Mouse (Mus musculus) neural tube, embryonic 15.5 days (tissue): Measurements from ENCODE around the gene H6pd. TPM values are rescaled to one million over a fixed set of nuclear protein-coding genes. Genes with fewer than 3 reads are reported as not detected.

Source experiments
- ATAC-seq: fragments of 200-750 bp; cut with Nextera tagmentation; 2 replicates; pipeline ENCODE4 v1.8.0; 2017; ENCODE audit warnings: mild to moderate bottlenecking, moderate TSS enrichment, moderate library complexity; ENCODE audit not compliant: low FRiP score
- H3K27ac ChIP-seq: fragments of 300-500 bp; sonication (generic); replicated peaks from 2 replicates; pipeline ENCODE4 v1.5.1; 2015; ENCODE audit warnings: mild to moderate bottlenecking, inconsistent platforms
- H3K27me3 ChIP-seq: fragments of 300-500 bp; sonication (generic); replicated peaks from 2 replicates; pipeline ENCODE4 v1.6.1; 2015; ENCODE audit warnings: inconsistent platforms
- H3K36me3 ChIP-seq: fragments of 300-500 bp; sonication (generic); 2 replicates; pipeline ENCODE4 v1.6.1; 2015; ENCODE audit warnings: inconsistent platforms
- H3K4me1 ChIP-seq: fragments of 300-500 bp; sonication (generic); 2 replicates; pipeline ENCODE4 v1.6.1; 2015; ENCODE audit warnings: inconsistent platforms
- H3K4me2 ChIP-seq: fragments of 300-500 bp; sonication (generic); 2 replicates; pipeline ENCODE4 v1.6.1; 2015; ENCODE audit warnings: inconsistent platforms, mild to moderate bottlenecking, moderate library complexity
- H3K4me3 ChIP-seq: fragments of 300-500 bp; sonication (generic); replicated peaks from 2 replicates; pipeline ENCODE4 v1.5.1; 2015; ENCODE audit warnings: mild to moderate bottlenecking, inconsistent platforms
- H3K9ac ChIP-seq: fragments of 300-500 bp; sonication (generic); replicated peaks from 2 replicates; pipeline ENCODE4 v1.6.1; 2015; ENCODE audit warnings: mild to moderate bottlenecking, inconsistent platforms
- H3K9me3 ChIP-seq: fragments of 300-500 bp; sonication (generic); replicated peaks from 2 replicates; pipeline ENCODE4 v1.6.1; 2016; ENCODE audit warnings: inconsistent platforms
- WGBS: fragments of 180-500 bp; shearing (Covaris S2); methylation state at CpG from one replicate; pipeline ENCODE4 v1.1.7; 2015; ENCODE audit warnings: mixed read lengths; 5-methylcytosine and 5-hydroxymethylcytosine counted together
- polyA plus RNA-seq: library from polyadenylated mRNA; unstranded; fragments of >200 nt; fragmentation: Nextera tagmentation; extraction: Ambion mirVana; gene quantifications from 2 replicates; pipeline ENCODE4 v1.2.1, GENCODE M21; 2015

H6pd gene
- polyA plus RNA-seq, 1 experiment from 2014 or later, result 3.3 TPM

DNA sequence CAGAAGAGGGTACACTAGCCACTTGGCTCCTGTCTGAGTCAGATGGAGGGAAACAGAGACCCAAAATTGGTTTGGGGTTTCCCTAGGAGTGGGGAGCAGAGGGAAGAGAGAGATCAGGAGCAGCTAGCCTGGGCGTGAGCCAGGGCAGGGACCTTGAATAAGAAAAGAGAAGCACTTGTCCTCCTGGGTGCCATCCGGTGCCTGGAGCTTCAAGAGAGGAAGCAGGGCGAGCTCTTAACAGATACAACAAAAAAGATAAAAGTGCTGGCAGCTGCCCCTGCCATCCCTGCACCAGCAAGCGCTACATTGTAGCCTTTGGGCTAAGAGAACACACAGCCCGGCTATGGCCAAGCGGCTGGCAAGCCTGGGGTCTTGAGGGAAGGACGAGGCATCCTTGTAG lies 6.6 kb upstream of the H6pd start:
- Histone ChIP-seq H3K4me2 (no peak overlapping the region), H3K27ac (no peak overlapping the region), H3K4me1 (no peaks in the 10 kb centered on the region), H3K36me3 (no peaks in the 10 kb centered on the region), H3K4me3 (no peak overlapping the region), H3K27me3 (no peaks in the 10 kb centered on the region; the same call in 1 of the 2 replicates), H3K9me3 (no peaks in the 10 kb centered on the region), H3K9ac (no peak overlapping the region)
- ATAC-seq, result no peak
- 69% methylated on average over 7 of the region's 7 CpGs for WGBS

GRCm38 (mm10) chr4:150014378-150015091 lies 5.7 kb upstream of the H6pd start:
- 88% methylated on average over 4 of the region's 4 CpGs for WGBS
- no peak for ATAC-seq
- H3K4me2 ChIP-seq, result no peak overlapping the region
- no peaks in the 10 kb centered on the region for H3K36me3 ChIP-seq
- no peak overlapping the region for H3K9ac ChIP-seq
- no peak overlapping the region for H3K27ac ChIP-seq
- no peaks in the 10 kb centered on the region for H3K4me1 ChIP-seq
- H3K27me3 ChIP-seq, result no peaks in the 10 kb centered on the region; the same call in 1 of the 2 replicates
- no peaks in the 10 kb centered on the region for H3K9me3 ChIP-seq
- H3K4me3 ChIP-seq, result no peak overlapping the region

- ATAC-seq, result no peak
- H3K27me3 ChIP-seq, result no peaks in the 10 kb centered on the region; the same call in 1 of the 2 replicates
- WGBS, result 89% methylated on average over 5 of the region's 5 CpGs
- no peak overlapping the region for H3K4me2 ChIP-seq
- no peak overlapping the region for H3K9ac ChIP-seq
- H3K27ac ChIP-seq, result no peak overlapping the region
- H3K36me3 ChIP-seq, result no peaks in the 10 kb centered on the region
- no peak overlapping the region for H3K4me3 ChIP-seq
- no peaks in the 10 kb centered on the region for H3K9me3 ChIP-seq
- H3K4me1 ChIP-seq, result peaks cover 6% of the 10 kb centered on the region
These were observed 5.0 kb upstream of the H6pd start for GRCm38 (mm10) chr4:150013805-150014204.

DNA sequence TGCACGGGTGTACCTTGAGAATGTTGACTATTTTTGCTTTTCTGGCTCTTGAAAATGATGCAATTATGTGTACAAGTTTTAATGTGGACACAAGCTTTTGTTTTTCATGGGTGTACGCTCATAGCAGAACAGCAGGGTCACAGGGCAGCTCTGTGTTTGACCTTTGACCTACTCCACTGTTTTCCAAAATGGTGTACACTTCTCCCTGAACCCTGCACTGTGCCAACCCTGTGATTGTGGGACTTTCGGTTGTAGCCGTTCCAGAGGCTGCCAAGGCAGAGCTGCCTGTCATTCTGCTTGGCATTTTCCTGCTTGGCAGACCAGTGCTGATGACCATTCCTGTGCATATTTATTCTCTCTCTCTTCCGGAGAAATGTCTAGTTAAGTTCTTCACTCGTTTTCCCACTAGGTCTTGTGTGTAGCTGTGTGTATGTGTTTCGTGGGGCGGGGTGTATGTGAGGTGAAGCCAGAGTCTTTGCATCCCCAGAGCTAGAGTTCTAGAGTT lies 4.4 kb upstream of the H6pd start:
- ATAC-seq, result no peak
- Histone ChIP-seq H3K9me3 (no peaks in the 10 kb centered on the region), H3K4me2 (no peak overlapping the region), H3K27me3 (no peaks in the 10 kb centered on the region; the same call in 1 of the 2 replicates), H3K4me3 (no peak overlapping the region), H3K36me3 (no peaks in the 10 kb centered on the region), H3K27ac (no peak overlapping the region), H3K9ac (no peak overlapping the region), H3K4me1 (peaks cover 6% of the 10 kb centered on the region)
- 92% methylated on average over 8 of the region's 8 CpGs for WGBS

DNA sequence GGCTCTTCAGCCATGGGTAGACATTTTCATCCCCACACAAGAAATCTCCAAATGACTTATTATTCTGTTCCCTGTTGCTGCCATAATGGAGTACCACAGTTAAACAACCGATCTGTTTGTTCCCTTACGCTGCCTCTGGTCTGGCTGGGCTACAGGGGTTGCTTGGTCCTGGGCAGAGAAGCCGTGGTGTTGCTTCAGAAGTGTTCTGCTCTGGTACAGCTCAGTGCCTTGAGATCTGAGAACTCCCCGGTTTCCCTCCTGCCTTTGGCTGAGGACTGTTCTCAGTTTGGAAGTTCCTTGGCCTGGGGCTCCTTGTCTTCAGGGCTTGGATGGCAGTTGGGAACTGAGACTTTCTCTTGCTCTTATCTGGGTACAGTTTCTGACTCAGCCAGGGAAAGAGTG lies 3.5 kb upstream of the H6pd start:
- Histone ChIP-seq H3K36me3 (no peaks in the 10 kb centered on the region), H3K9me3 (no peaks in the 10 kb centered on the region), H3K4me3 (no peak overlapping the region), H3K4me2 (no peak overlapping the region), H3K27me3 (no peaks in the 10 kb centered on the region; the same call in 1 of the 2 replicates), H3K4me1 (peaks cover 16% of the 10 kb centered on the region), H3K27ac (no peak overlapping the region), H3K9ac (no peak overlapping the region)
- WGBS, result 80% methylated on average over 4 of the region's 4 CpGs
- no peak for ATAC-seq

- Histone ChIP-seq H3K9ac (no peak overlapping the region), H3K4me1 (peaks cover 19% of the 10 kb centered on the region), H3K27ac (no peak overlapping the region), H3K4me3 (no peak overlapping the region), H3K4me2 (no peak overlapping the region), H3K27me3 (no peaks in the 10 kb centered on the region), H3K9me3 (no peaks in the 10 kb centered on the region), H3K36me3 (no peaks in the 10 kb centered on the region)
- 59% methylated on average over 10 of the region's 10 CpGs for WGBS
- ATAC-seq, result no peak
These were observed 2.9 kb upstream of the H6pd start for GRCm38 (mm10) chr4:150011564-150012321.

DNA sequence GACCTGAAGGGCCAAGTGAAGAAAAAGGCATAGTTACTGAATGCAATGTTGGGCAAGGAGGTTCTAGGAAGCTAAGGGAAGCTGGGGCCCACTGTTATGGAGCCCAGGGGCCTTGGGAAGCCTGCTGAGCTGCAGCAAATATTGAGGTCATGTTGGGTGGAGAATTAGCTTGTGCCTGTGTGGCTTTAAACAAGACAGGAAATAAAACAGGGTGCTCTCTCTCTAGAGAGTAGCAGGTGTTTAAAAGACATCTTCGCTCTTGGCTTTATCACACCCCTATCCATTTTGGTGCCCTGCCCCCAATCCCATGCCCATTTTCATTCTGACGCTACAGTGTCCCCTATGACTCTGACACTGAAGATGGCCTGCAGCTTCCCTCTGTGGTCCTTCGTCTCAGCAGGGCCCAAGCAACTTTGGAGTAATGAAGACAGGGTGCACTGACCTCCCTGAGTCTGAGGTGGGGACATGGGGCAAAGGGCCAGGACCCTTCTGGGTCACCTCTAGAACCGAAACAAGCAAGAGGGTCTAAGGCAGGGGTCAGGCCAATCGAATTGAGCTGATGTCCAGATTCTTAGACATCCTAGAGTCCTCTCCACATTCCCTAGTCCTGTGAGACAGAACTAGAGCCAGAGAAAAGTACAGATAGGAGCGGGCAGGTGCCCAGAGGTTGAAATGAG lies 1.4 kb upstream of the H6pd start:
- Histone ChIP-seq H3K27me3 (no peaks in the 10 kb centered on the region), H3K27ac (no peak overlapping the region), H3K9ac (no peak overlapping the region), H3K4me1 (peaks cover 19% of the 10 kb centered on the region), H3K36me3 (no peaks in the 10 kb centered on the region), H3K4me3 (no peak overlapping the region), H3K4me2 (no peak overlapping the region), H3K9me3 (no peaks in the 10 kb centered on the region)
- ATAC-seq, result no peak
- WGBS, result 87% methylated on average over 6 of the region's 6 CpGs

DNA sequence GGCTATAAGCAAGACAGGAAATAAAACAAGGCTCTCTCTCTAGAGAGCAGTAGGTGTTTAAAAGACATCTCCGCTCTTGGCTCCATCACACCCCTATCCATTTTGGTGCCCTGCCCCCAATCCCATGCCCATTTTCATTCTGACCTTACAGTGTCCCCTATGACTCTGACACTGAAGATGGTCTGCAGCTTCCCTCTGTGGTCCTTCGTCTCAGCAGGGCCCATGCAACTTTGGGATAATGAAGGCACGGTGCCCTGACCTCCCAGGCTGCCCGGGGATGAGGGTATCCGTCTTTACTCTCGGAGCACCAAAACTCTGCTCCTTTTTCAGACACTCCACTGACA lies 736 bp upstream of the H6pd start:
- no peak for ATAC-seq
- no peak overlapping the region for H3K4me2 ChIP-seq
- H3K9me3 ChIP-seq, result no peaks in the 10 kb centered on the region
- peak overlapping the region; percentile 91 for H3K27ac ChIP-seq
- 84% methylated on average over 6 of the region's 6 CpGs for WGBS
- no peak overlapping the region for H3K4me3 ChIP-seq
- H3K9ac ChIP-seq, result no peak overlapping the region
- H3K36me3 ChIP-seq, result no peaks in the 10 kb centered on the region
- no peaks in the 10 kb centered on the region for H3K27me3 ChIP-seq
- peaks cover 19% of the 10 kb centered on the region for H3K4me1 ChIP-seq

DNA sequence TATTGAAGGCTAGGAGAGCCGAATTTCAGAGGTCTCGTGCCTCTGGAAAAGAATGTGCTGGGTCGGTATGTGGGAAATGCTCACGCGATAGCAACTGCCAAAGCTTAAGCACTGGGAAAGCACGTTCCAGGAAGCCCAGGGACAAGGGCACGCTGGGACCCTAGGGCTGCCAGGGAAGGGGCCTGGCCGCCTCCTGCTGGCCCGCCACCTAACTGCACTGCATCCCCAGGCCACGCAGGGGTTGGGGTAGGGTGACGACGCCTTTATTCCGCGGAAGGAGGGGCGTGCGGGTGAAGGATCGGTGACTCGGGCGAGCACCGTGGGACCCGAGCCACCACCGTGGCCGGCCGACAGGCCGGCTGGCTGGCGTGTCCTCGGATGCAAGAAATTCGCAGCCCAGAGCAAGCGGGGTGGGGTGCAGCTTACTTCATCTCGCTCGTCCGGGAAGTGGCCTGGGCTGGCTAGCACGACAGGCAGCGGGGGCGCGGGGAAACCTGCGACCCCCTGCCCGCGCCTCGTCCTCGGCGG lies 434 bp downstream of the H6pd start:
- peaks cover 21% of the 10 kb centered on the region for H3K4me1 ChIP-seq
- H3K27ac ChIP-seq, result peak overlapping the region; percentile 91
- H3K9ac ChIP-seq, result peak overlapping the region; percentile 71
- no peaks in the 10 kb centered on the region for H3K27me3 ChIP-seq
- under 1% methylated on average over 42 of the region's 42 CpGs for WGBS
- no peaks in the 10 kb centered on the region for H3K9me3 ChIP-seq
- no peaks in the 10 kb centered on the region for H3K36me3 ChIP-seq
- peak; percentile 83 for ATAC-seq
- peak overlapping the region; percentile 63 for H3K4me2 ChIP-seq
- H3K4me3 ChIP-seq, result peak overlapping the region; percentile 71

- H3K27ac ChIP-seq, result no peak overlapping the region
- ATAC-seq, result no peak
- no peaks in the 10 kb centered on the region for H3K27me3 ChIP-seq
- no peaks in the 10 kb centered on the region for H3K9me3 ChIP-seq
- no peak overlapping the region for H3K9ac ChIP-seq
- WGBS, result 88% methylated on average over 3 of the region's 3 CpGs
- H3K4me3 ChIP-seq, result no peak overlapping the region
- peak overlapping the region; percentile 63 for H3K4me2 ChIP-seq
- H3K36me3 ChIP-seq, result no peaks in the 10 kb centered on the region
- peaks cover 23% of the 10 kb centered on the region for H3K4me1 ChIP-seq
These were observed 1.4 kb downstream of the H6pd start for GRCm38 (mm10) chr4:150007444-150007843.

GRCm38 (mm10) chr4:150006991-150007390 lies 1.8 kb downstream of the H6pd start:
- no peak for ATAC-seq
- Histone ChIP-seq H3K4me1 (peaks cover 27% of the 10 kb centered on the region), H3K9ac (no peak overlapping the region), H3K4me3 (no peak overlapping the region), H3K27me3 (no peaks in the 10 kb centered on the region), H3K27ac (no peak overlapping the region), H3K4me2 (no peak overlapping the region), H3K9me3 (no peaks in the 10 kb centered on the region), H3K36me3 (no peaks in the 10 kb centered on the region)
- WGBS, result 86% methylated on average over 8 of the region's 8 CpGs
